Mouse (Mus musculus) C2C12 (cell line): Measurements from ENCODE around the gene Thada.

Experiments used
- CEBPB ChIP-seq: IDR thresholded peaks from one replicate; pipeline ENCODE4 v1.6.1; 2011; ENCODE audit warnings: low read depth, mild to moderate bottlenecking, control low read depth, moderate library complexity
- CTCF ChIP-seq: IDR thresholded peaks from one replicate; pipeline ENCODE4 v1.5.1; 2011; ENCODE audit not compliant: control insufficient read depth, insufficient read depth, insufficient read length
- FOSL1 ChIP-seq: IDR thresholded peaks from one replicate; pipeline ENCODE4 v1.8.0; 2011; ENCODE audit warnings: mild to moderate bottlenecking, low read length; ENCODE audit not compliant: poor library complexity, insufficient read depth, severe bottlenecking
- MAX ChIP-seq: IDR thresholded peaks from one replicate; pipeline ENCODE4 v1.6.1; 2011; ENCODE audit warnings: mild to moderate bottlenecking, control low read depth
- MYOD1 ChIP-seq: IDR thresholded peaks from one replicate; pipeline ENCODE4 v1.6.1; 2011; ENCODE audit warnings: low read depth; ENCODE audit not compliant: control insufficient read depth, insufficient read length
- MYOG ChIP-seq: IDR thresholded peaks from one replicate; pipeline ENCODE4 v1.6.1; 2011; ENCODE audit not compliant: control insufficient read depth, insufficient read length; ENCODE audit errors: extremely low read depth
- USF1 ChIP-seq: IDR thresholded peaks from one replicate; pipeline ENCODE4 v1.6.1; 2011; ENCODE audit warnings: low read depth, mild to moderate bottlenecking, control low read depth, moderate library complexity

DNA sequence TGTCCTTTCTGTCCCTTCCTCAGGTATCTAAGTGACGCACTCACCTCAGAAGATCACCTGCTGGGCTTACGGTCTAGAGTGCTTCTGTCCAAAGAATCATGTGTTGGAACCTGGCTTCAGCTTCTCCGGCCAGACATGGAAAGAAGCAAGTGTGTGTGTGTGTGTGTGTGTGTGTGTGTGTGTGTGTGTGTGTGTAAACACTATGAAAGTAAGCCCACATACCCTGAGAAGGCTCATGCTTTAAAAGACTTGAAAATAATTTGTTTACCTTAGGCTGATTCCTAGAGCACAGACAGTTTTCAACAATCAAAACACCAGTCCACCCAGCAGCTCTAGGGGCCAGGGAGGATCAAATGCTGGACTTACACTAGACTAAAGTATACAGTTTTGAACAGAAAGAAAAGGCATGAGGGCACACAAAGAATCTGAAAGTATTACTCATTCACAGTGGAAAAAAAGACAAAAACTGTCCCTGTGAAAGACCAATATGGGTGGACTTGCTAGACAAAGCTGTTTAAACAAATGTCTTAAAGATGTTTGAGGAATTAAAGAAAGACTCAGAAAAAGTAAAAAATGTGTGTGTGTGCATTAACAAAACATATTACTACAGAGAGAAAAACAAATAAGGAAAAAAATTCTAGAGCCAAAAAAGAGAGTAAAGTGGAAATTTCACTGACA is 112.6 kb downstream of the Thada start:
- TF ChIP-seq CTCF (no peak), MYOD1 (no peak), USF1 (no peak), MYOG (no peak), FOSL1 (no peak), CEBPB (no peak), MAX (no peak)
